Mouse (Mus musculus): ENCODE data around the gene Eps8l2.
"Not testable (repeated sequence)": the region's sequence is repeated elsewhere in the genome, so short reads cannot be mapped to it uniquely, and the experiment has no call there.

The Eps8l2 gene

GRCm38 (mm10) chr7:141367358-141367757 is 28.7 kb downstream of the Eps8l2 start:
- no peak for DNase-seq

GRCm38 (mm10) chr7:141369918-141370317 is 31.2 kb downstream of the Eps8l2 start:
- DNase-seq = no peak

GRCm38 (mm10) chr7:141371942-141372595 is 33.4 kb downstream of the Eps8l2 start:
- DNase-seq = no peak

GRCm38 (mm10) chr7:141373611-141374010 is 34.9 kb downstream of the Eps8l2 start:
- DNase-seq = no peak

- DNase-seq = no peak
Observed at GRCm38 (mm10) chr7:141374399-141374798, 35.7 kb downstream of the Eps8l2 start.

- peak in 1 of 2 experiments; percentile 51 for DNase-seq
Observed at GRCm38 (mm10) chr7:141379584-141379983, 40.9 kb downstream of the Eps8l2 start.

GRCm38 (mm10) chr7:141381068-141381835 is 42.6 kb downstream of the Eps8l2 start:
- DNase-seq = no peak

- DNase-seq = no peak
Observed at GRCm38 (mm10) chr7:141387807-141388486, 49.3 kb downstream of the Eps8l2 start.

GRCm38 (mm10) chr7:141388487-141389109 is 49.9 kb downstream of the Eps8l2 start:
- DNase-seq = no peak

GRCm38 (mm10) chr7:141390326-141391259 is 51.9 kb downstream of the Eps8l2 start:
- no peak for DNase-seq

GRCm38 (mm10) chr7:141391625-141392551 is 53.2 kb downstream of the Eps8l2 start, which contains the start of gene Taldo1:
Taldo1 (plus strand) TSS chr7:141392199.
- peak; percentile 96 to 97 for DNase-seq

GRCm38 (mm10) chr7:141392552-141393222 is 54.0 kb downstream of the Eps8l2 start:
- no peak for DNase-seq

- peak; percentile 43 to 47 for DNase-seq
Observed at GRCm38 (mm10) chr7:141394158-141394557, 55.5 kb downstream of the Eps8l2 start.

GRCm38 (mm10) chr7:141394771-141395170 is 56.1 kb downstream of the Eps8l2 start:
- DNase-seq = peak; percentile 81 to 86

GRCm38 (mm10) chr7:141395348-141395747 is 56.7 kb downstream of the Eps8l2 start:
- DNase-seq = no peak

GRCm38 (mm10) chr7:141403305-141403704 is 64.6 kb downstream of the Eps8l2 start:
- DNase-seq = peak; percentile 72 to 79

- no peak for DNase-seq
Observed at GRCm38 (mm10) chr7:141405466-141405865, 66.8 kb downstream of the Eps8l2 start.

GRCm38 (mm10) chr7:141407670-141408069 is 69.0 kb downstream of the Eps8l2 start:
- DNase-seq = not testable (repeated sequence)

GRCm38 (mm10) chr7:141408833-141409232 is 70.2 kb downstream of the Eps8l2 start:
- DNase-seq = peak; percentile 86 to 92

- no peak for DNase-seq
Observed at GRCm38 (mm10) chr7:141410631-141411030, 72.0 kb downstream of the Eps8l2 start.
